Mouse (Mus musculus) stomach, embryonic 14.5 days (tissue): ENCODE results near the gene Rhobtb1. TPM values are rescaled to one million over a fixed set of nuclear protein-coding genes. Genes with fewer than 3 reads are reported as not detected.

Experiments
- polyA plus RNA-seq: library from polyadenylated mRNA; unstranded; fragments of >200 nt; fragmentation: Nextera tagmentation; extraction: Ambion mirVana; gene quantifications from 2 replicates; pipeline ENCODE4 v1.2.1, GENCODE M21; 2014

The Rhobtb1 gene
- polyA plus RNA-seq, 1 experiment from 2014 or later: 37.0 TPM

Other genes starting within 250 kb of the Rhobtb1 start
- 3.4 and 3.5 TPM in 2 replicates for gene A930033H14Rik, start 61.7 kb downstream of the Rhobtb1 start, polyA plus RNA-seq
- gene Cdk1, start 201.5 kb downstream of the Rhobtb1 start, polyA plus RNA-seq: 454 and 467 TPM in 2 replicates
- gene Ank3, start 247.3 kb downstream of the Rhobtb1 start, polyA plus RNA-seq: 44.4 and 46.1 TPM in 2 replicates